Comparison of ENCODE assay signal across 8 mouse cellular contexts in genomic region chr9:96961006-96961405, GRCm38 (mm10). TPM values are rescaled to one million over a fixed set of nuclear protein-coding genes. Genes with fewer than 3 reads are reported as not detected.
DNase-seq lines count a peak whose midpoint lies in the region; ATAC-seq and TF ChIP-seq lines count a peak whose summit lies in the region.

No protein-coding gene starts in this region.

- H3K4me2 ChIP-seq in liver, embryonic 14.5 days (ENCODE audit: low read depth), result no peak overlapping the region

- no peaks in the 10 kb centered on the region for H3K27me3 ChIP-seq in liver, embryonic 14.5 days (ENCODE audit: control insufficient read depth, insufficient read depth, low read length)

- H3K4me3 ChIP-seq in liver, embryonic 14.5 days (ENCODE audit: insufficient read depth in 1 of 2, low read depth in 2 of 2, low read length in 2 of 2), result no peak overlapping the region
- H3K4me3 ChIP-seq in olfactory bulb, adult 2 months (ENCODE audit: insufficient read depth, low read depth, low read length), result no peak overlapping the region

- DNase-seq in cerebellum, postnatal 14 days, result peak; percentile 65 to 73
- DNase-seq in cerebellum, adult 9-11 months, result no peak
- DNase-seq in liver, embryonic 14.5 days (ENCODE audit: low read depth in 3 of 3, low spot score in 3 of 3), result no peak
- DNase-seq in liver, result no peak
- DNase-seq in ZHBTc4 (ENCODE audit: low read depth, low spot score), result peak; percentile 78
- DNase-seq in kidney, postnatal 36 days, result peak; percentile 60 to 73
- DNase-seq in adrenal gland, postnatal 4 days (ENCODE audit: low spot score in 2 of 2), result no peak

- no peak overlapping the region for H3K9ac ChIP-seq in liver, embryonic 14.5 days (replicated peaks)

- no peak for ATAC-seq in liver, embryonic 14.5 days (ENCODE audit: insufficient read depth)

- H3K36me3 ChIP-seq in liver, embryonic 14.5 days (replicated peaks; ENCODE audit: control insufficient read depth, insufficient read depth, low read depth), result no peaks in the 10 kb centered on the region

- WGBS in liver, embryonic 14.5 days (ENCODE audit: insufficient replicate concordance), result 51% methylated on average over 7 of the region's 7 CpGs
- WGBS in olfactory bulb, adult 2 months, result 35% methylated on average over 7 of the region's 7 CpGs

- TF ChIP-seq EP300 in liver, embryonic 14.5 days (IDR thresholded peaks at IDR 0.05; ENCODE audit: low read depth), result no peak

- H3K4me1 ChIP-seq in liver, embryonic 14.5 days (replicated peaks; ENCODE audit: control insufficient read depth in 2 of 2, insufficient read depth in 2 of 2, low read length in 1 of 2), result no peaks in the 10 kb centered on the region
- H3K4me1 ChIP-seq in olfactory bulb, adult 2 months (ENCODE audit: control insufficient read depth, insufficient read depth, low read length), result peaks cover 31% of the 10 kb centered on the region

- TF ChIP-seq POLR2A in olfactory bulb, adult 2 months (IDR thresholded peaks at IDR 0.05; ENCODE audit: insufficient read depth, low read depth, low read length), result no peak

- H3K9me3 ChIP-seq in liver, embryonic 14.5 days (ENCODE audit: control insufficient read depth, low read length), result no peaks in the 10 kb centered on the region

- peak; percentile 60 for TF ChIP-seq CTCF in liver, embryonic 14.5 days (IDR thresholded peaks at IDR 0.05; ENCODE audit: low read depth)
- TF ChIP-seq CTCF in olfactory bulb, adult 2 months (IDR thresholded peaks at IDR 0.05; ENCODE audit: insufficient read depth, low read depth, low read length), result peak; percentile 40; the same call in 1 of the 2 replicates

- no peak overlapping the region for H3K27ac ChIP-seq in liver, embryonic 14.5 days
- no peak overlapping the region for H3K27ac ChIP-seq in olfactory bulb, adult 2 months (ENCODE audit: insufficient read depth, low read depth, low read length)

RNA-seq across cellular contexts. Expression of gene Spsb4, which starts 57.6 kb away (rescaled TPM):
- 0.31 TPM in 2 replicates for polyA plus RNA-seq in liver, embryonic 14.5 days (2012; rRNA removed)
- polyA plus RNA-seq in liver, embryonic 14.5 days (2014; fragmentation: Nextera tagmentation; extraction: Ambion mirVana), result 0.37 and 0.42 TPM in 2 replicates
- not detected in 2 replicates for polyA plus RNA-seq in olfactory bulb, adult 2 months (2012; ENCODE audit: insufficient read depth, insufficient read length, low replicate concordance, missing spikeins)
- total RNA-seq in adrenal gland, postnatal 4 days (2021), result 10 to 100 TPM in 1 of 2 experiments, 1 to 10 TPM in 1; 4.5 to 10.1 TPM

Comparison
In these comparisons a context has a peak if more than half of its experiments do, and no peak if none do; other contexts are left out.
1. DNase-seq: peak in cerebellum, postnatal 14 days (2 of 2), ZHBTc4 (single experiment) and kidney, postnatal 36 days (2 of 2); none in cerebellum, adult 9-11 months (single experiment), liver, embryonic 14.5 days (0 of 3), liver (single experiment) and adrenal gland, postnatal 4 days (0 of 2).